Mouse (Mus musculus): ENCODE measurements around the gene Rrn3.
"Not testable (repeated sequence)": the region's sequence is repeated elsewhere in the genome, so short reads cannot be mapped to it uniquely, and the experiment has no call there.

Gene Rrn3

GRCm38 (mm10) chr16:13780353-13781036 is at the start of gene Rrn3:
Gene Rrn3 (plus strand): TSS chr16:13780708.
- DNase-seq = peak; percentile 86 to 91

GRCm38 (mm10) chr16:13732786-13733185 is 47.7 kb upstream of the Rrn3 start:
- DNase-seq = no peak

- DNase-seq = peak; percentile 80 to 81
These were observed 46.9 kb upstream of the Rrn3 start for GRCm38 (mm10) chr16:13733518-13734137.

GRCm38 (mm10) chr16:13735977-13736376 is 44.5 kb upstream of the Rrn3 start:
- no peak for DNase-seq

GRCm38 (mm10) chr16:13739044-13739443 is 41.5 kb upstream of the Rrn3 start:
- DNase-seq = not testable (repeated sequence)

GRCm38 (mm10) chr16:13740844-13741243 is 39.7 kb upstream of the Rrn3 start:
- no peak for DNase-seq

GRCm38 (mm10) chr16:13747708-13748107 is 32.8 kb upstream of the Rrn3 start:
- DNase-seq = no peak

- DNase-seq = no peak
These were observed 32.4 kb upstream of the Rrn3 start for GRCm38 (mm10) chr16:13748124-13748523.

GRCm38 (mm10) chr16:13748813-13749212 is 31.7 kb upstream of the Rrn3 start:
- not testable (repeated sequence) for DNase-seq

- DNase-seq = no peak
These were observed 31.2 kb upstream of the Rrn3 start for GRCm38 (mm10) chr16:13749306-13749705.

- no peak for DNase-seq
These were observed 30.5 kb upstream of the Rrn3 start for GRCm38 (mm10) chr16:13749981-13750380.

- no peak for DNase-seq
These were observed 29.9 kb upstream of the Rrn3 start for GRCm38 (mm10) chr16:13750626-13751025.

GRCm38 (mm10) chr16:13753986-13754385 is 26.5 kb upstream of the Rrn3 start:
- no peak for DNase-seq

- peak; percentile 91 to 95 for DNase-seq
These were observed 25.9 kb upstream of the Rrn3 start for GRCm38 (mm10) chr16:13754400-13755190.

GRCm38 (mm10) chr16:13757823-13758222 is 22.7 kb upstream of the Rrn3 start:
- no peak for DNase-seq

GRCm38 (mm10) chr16:13762807-13763206 is 17.7 kb upstream of the Rrn3 start:
- DNase-seq = not testable (repeated sequence)

- DNase-seq = no peak
These were observed 16.0 kb upstream of the Rrn3 start for GRCm38 (mm10) chr16:13764519-13764918.

GRCm38 (mm10) chr16:13766367-13766766 is 14.1 kb upstream of the Rrn3 start:
- DNase-seq = no peak

- DNase-seq = not testable (repeated sequence)
These were observed 8.9 kb upstream of the Rrn3 start for GRCm38 (mm10) chr16:13771603-13772002.

- DNase-seq = not testable (repeated sequence)
These were observed 8.5 kb upstream of the Rrn3 start for GRCm38 (mm10) chr16:13772051-13772450.

GRCm38 (mm10) chr16:13774011-13774410 is 6.5 kb upstream of the Rrn3 start:
- not testable (repeated sequence) for DNase-seq

- DNase-seq = not testable (repeated sequence)
These were observed 5.9 kb upstream of the Rrn3 start for GRCm38 (mm10) chr16:13774651-13775050.

GRCm38 (mm10) chr16:13781216-13781615 is 708 bp downstream of the Rrn3 start:
- no peak for DNase-seq

- no peak for DNase-seq
These were observed 5.4 kb downstream of the Rrn3 start for GRCm38 (mm10) chr16:13785932-13786331.
